Mouse (Mus musculus): ENCODE measurements around the gene Pik3c2g. TPM values are rescaled to one million over a fixed set of nuclear protein-coding genes. Genes with fewer than 3 reads are reported as not detected.

Pik3c2g gene
- polyA plus RNA-seq, 1 experiment: not detected

GRCm38 (mm10) chr6:139861534-139861933, 274.5 kb downstream of the Pik3c2g start:
- H3K36me3 ChIP-seq (ENCODE audit: control insufficient read depth, insufficient read depth): no peaks in the 10 kb centered on the region
- no peak overlapping the region for H3K4me3 ChIP-seq
- H3ac ChIP-seq (ENCODE audit: control insufficient read depth, insufficient read length): no peak overlapping the region
- no peak for TF ChIP-seq TCF3 (IDR thresholded peaks at IDR 0.05; ENCODE audit: insufficient read length, low read depth)
- no peak for TF ChIP-seq MAX (IDR thresholded peaks at IDR 0.05; ENCODE audit: low read depth)
- TF ChIP-seq MYOG (IDR thresholded peaks at IDR 0.05; ENCODE audit: control insufficient read depth in 1 of 3, insufficient read depth in 1 of 3, insufficient read length in 2 of 3, low read depth in 2 of 3): no peak
- no peak for TF ChIP-seq TCF12 (IDR thresholded peaks at IDR 0.05; ENCODE audit: insufficient read depth, poor library complexity, severe bottlenecking)
- TF ChIP-seq SRF (IDR thresholded peaks at IDR 0.05; ENCODE audit: control insufficient read depth, insufficient read length, low read depth): no peak
- H3K27me3 ChIP-seq (ENCODE audit: control insufficient read depth, insufficient read depth, insufficient read length): no peaks in the 10 kb centered on the region
- H3K4me2 ChIP-seq (ENCODE audit: low read depth): no peak overlapping the region
- no peaks in the 10 kb centered on the region for H3K79me2 ChIP-seq (ENCODE audit: control insufficient read depth, insufficient read depth)

- Histone ChIP-seq H3K4me2 (ENCODE audit: low read depth) (no peak overlapping the region), H3K27me3 (ENCODE audit: control insufficient read depth, insufficient read depth, insufficient read length) (no peaks in the 10 kb centered on the region), H3K4me3 (no peak overlapping the region), H3K36me3 (ENCODE audit: control insufficient read depth, insufficient read depth) (no peaks in the 10 kb centered on the region), H3ac (ENCODE audit: control insufficient read depth, insufficient read length) (no peak overlapping the region), H3K79me2 (ENCODE audit: control insufficient read depth, insufficient read depth) (no peaks in the 10 kb centered on the region)
- no peak for TF ChIP-seq MAX (IDR thresholded peaks at IDR 0.05; ENCODE audit: low read depth)
- no peak for TF ChIP-seq POLR2A (IDR thresholded peaks at IDR 0.05; ENCODE audit: insufficient read length, low read depth)
- no peak for TF ChIP-seq MYOG (IDR thresholded peaks at IDR 0.05; ENCODE audit: control insufficient read depth in 1 of 3, insufficient read depth in 1 of 3, insufficient read length in 2 of 3, low read depth in 2 of 3)
- no peak for TF ChIP-seq E2F4 (IDR thresholded peaks at IDR 0.05; ENCODE audit: insufficient read depth)
- no peak for TF ChIP-seq TCF12 (IDR thresholded peaks at IDR 0.05; ENCODE audit: insufficient read depth, poor library complexity, severe bottlenecking)
- TF ChIP-seq REST (IDR thresholded peaks at IDR 0.05; ENCODE audit: insufficient read depth, insufficient read length): no peak
- no peak for TF ChIP-seq POLR2AphosphoS2 (IDR thresholded peaks at IDR 0.05; ENCODE audit: insufficient read length, low read depth)
- TF ChIP-seq SRF (IDR thresholded peaks at IDR 0.05; ENCODE audit: control insufficient read depth, insufficient read length, low read depth): no peak
- no peak for TF ChIP-seq TCF3 (IDR thresholded peaks at IDR 0.05; ENCODE audit: insufficient read length, low read depth)
- TF ChIP-seq CEBPB (IDR thresholded peaks at IDR 0.05; ENCODE audit: insufficient read depth, poor library complexity, severe bottlenecking): no peak
- TF ChIP-seq MYOD1 (IDR thresholded peaks at IDR 0.05; ENCODE audit: control insufficient read depth in 1 of 3, insufficient read length in 2 of 3, low read depth in 2 of 3): no peak
- no peak for TF ChIP-seq USF1 (IDR thresholded peaks at IDR 0.05; ENCODE audit: low read depth)
Observed at GRCm38 (mm10) chr6:139865059-139865673, 278.1 kb downstream of the Pik3c2g start.

GRCm38 (mm10) chr6:139874418-139875176, 287.6 kb downstream of the Pik3c2g start:
- Histone ChIP-seq H3ac (ENCODE audit: control insufficient read depth, insufficient read length) (no peak overlapping the region), H3K79me2 (ENCODE audit: control insufficient read depth, insufficient read depth) (no peaks in the 10 kb centered on the region), H3K4me2 (ENCODE audit: low read depth) (no peak overlapping the region), H3K36me3 (ENCODE audit: control insufficient read depth, insufficient read depth) (no peaks in the 10 kb centered on the region), H3K4me3 (no peak overlapping the region), H3K27me3 (ENCODE audit: control insufficient read depth, insufficient read depth, insufficient read length) (no peaks in the 10 kb centered on the region)
- no peak for TF ChIP-seq POLR2AphosphoS2 (IDR thresholded peaks at IDR 0.05; ENCODE audit: insufficient read length, low read depth)
- no peak for TF ChIP-seq REST (IDR thresholded peaks at IDR 0.05; ENCODE audit: insufficient read depth, insufficient read length)
- TF ChIP-seq MYOG (IDR thresholded peaks at IDR 0.05; ENCODE audit: control insufficient read depth in 1 of 3, insufficient read depth in 1 of 3, insufficient read length in 2 of 3, low read depth in 2 of 3): no peak
- no peak for TF ChIP-seq TCF12 (IDR thresholded peaks at IDR 0.05; ENCODE audit: insufficient read depth, poor library complexity, severe bottlenecking)
- no peak for TF ChIP-seq MAX (IDR thresholded peaks at IDR 0.05; ENCODE audit: low read depth)
- no peak for TF ChIP-seq CEBPB (IDR thresholded peaks at IDR 0.05; ENCODE audit: insufficient read depth, poor library complexity, severe bottlenecking)
- no peak for TF ChIP-seq E2F4 (IDR thresholded peaks at IDR 0.05; ENCODE audit: insufficient read depth)
- TF ChIP-seq MYOD1 (IDR thresholded peaks at IDR 0.05; ENCODE audit: control insufficient read depth in 1 of 3, insufficient read length in 2 of 3, low read depth in 2 of 3): no peak
- no peak for TF ChIP-seq USF1 (IDR thresholded peaks at IDR 0.05; ENCODE audit: low read depth)

GRCm38 (mm10) chr6:139876691-139877090, 289.7 kb downstream of the Pik3c2g start:
- Histone ChIP-seq H3K36me3 (ENCODE audit: control insufficient read depth, insufficient read depth) (no peaks in the 10 kb centered on the region), H3K4me2 (ENCODE audit: low read depth) (no peak overlapping the region), H3K79me2 (ENCODE audit: control insufficient read depth, insufficient read depth) (no peaks in the 10 kb centered on the region), H3ac (ENCODE audit: control insufficient read depth, insufficient read length) (no peak overlapping the region), H3K4me3 (no peak overlapping the region), H3K27me3 (ENCODE audit: control insufficient read depth, insufficient read depth, insufficient read length) (no peaks in the 10 kb centered on the region)
- TF ChIP-seq REST (IDR thresholded peaks at IDR 0.05; ENCODE audit: insufficient read depth, insufficient read length): no peak
- TF ChIP-seq MAX (IDR thresholded peaks at IDR 0.05; ENCODE audit: low read depth): no peak
- no peak for TF ChIP-seq SRF (IDR thresholded peaks at IDR 0.05; ENCODE audit: control insufficient read depth, insufficient read length, low read depth)
- TF ChIP-seq E2F4 (IDR thresholded peaks at IDR 0.05; ENCODE audit: insufficient read depth): no peak
- no peak for TF ChIP-seq TCF12 (IDR thresholded peaks at IDR 0.05; ENCODE audit: insufficient read depth, poor library complexity, severe bottlenecking)
- no peak for TF ChIP-seq POLR2AphosphoS2 (IDR thresholded peaks at IDR 0.05; ENCODE audit: insufficient read length, low read depth)
- TF ChIP-seq MYOG (IDR thresholded peaks at IDR 0.05; ENCODE audit: control insufficient read depth in 1 of 3, insufficient read depth in 1 of 3, insufficient read length in 2 of 3, low read depth in 2 of 3): no peak
